31 mouse cellular contexts compared by ENCODE assay signal in the genomic region with DNA sequence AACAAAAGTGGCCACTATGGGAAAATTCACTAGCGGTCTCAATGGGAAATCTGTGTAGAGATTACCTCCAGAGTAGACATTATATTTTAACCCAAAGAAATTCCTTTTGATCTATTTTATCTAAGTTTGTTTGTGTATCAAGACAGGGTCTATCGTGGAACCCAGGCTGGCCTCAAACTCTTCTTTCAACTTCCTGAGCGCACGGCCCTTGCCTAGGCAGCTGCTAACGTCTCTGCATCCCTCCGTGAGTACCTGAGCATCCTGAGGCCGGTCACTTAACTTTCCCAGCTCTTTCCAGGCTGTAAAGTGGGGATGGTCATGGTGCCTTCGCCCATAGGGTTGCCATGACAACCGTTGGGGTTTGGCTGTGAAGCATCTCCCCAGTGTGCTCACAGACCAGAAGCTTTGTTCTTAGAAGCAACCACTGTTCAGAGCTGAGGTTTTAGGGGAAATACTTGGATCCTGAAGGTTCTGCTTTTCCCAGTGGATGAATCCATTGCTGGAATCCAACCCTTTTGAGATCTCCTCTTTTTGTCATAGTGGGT. TPM values are rescaled to one million over a fixed set of nuclear protein-coding genes. Genes with fewer than 3 reads are reported as not detected.
DNase-seq lines count a peak whose midpoint lies in the region; ATAC-seq lines count a peak whose summit lies in the region.
"Had no signal": no experiment of that assay in that cellular context is flagged by ENCODE, and none has a peak within 500 bp of the region (broad histone marks: within the 10 kb centered on the region; RNA-seq: fewer than 3 reads in every experiment).

No protein-coding gene starts in this region.

- H3K4me1 ChIP-seq in midbrain, embryonic 11.5 days (ENCODE audit: control insufficient read depth, insufficient read depth, low read length): no peaks in the 10 kb centered on the region
- H3K4me1 ChIP-seq in midbrain, embryonic 16.5 days (ENCODE audit: control insufficient read depth, insufficient read depth, low read length): no peaks in the 10 kb centered on the region
- H3K4me1 ChIP-seq in liver, embryonic 16.5 days (ENCODE audit: control insufficient read depth, low read depth, low read length): peaks cover 50% of the 10 kb centered on the region
- H3K4me1 ChIP-seq: embryonic facial prominence, embryonic 13.5 days; forebrain, embryonic 12.5 days; kidney, embryonic 15.5 days; stomach, embryonic 15.5 days had no signal

- no peaks in the 10 kb centered on the region for H3K36me3 ChIP-seq in midbrain, embryonic 11.5 days (ENCODE audit: control insufficient read depth, insufficient read depth, low read length)
- H3K36me3 ChIP-seq in midbrain, embryonic 16.5 days (ENCODE audit: control insufficient read depth, insufficient read depth, low read length): no peaks in the 10 kb centered on the region
- H3K36me3 ChIP-seq in liver, embryonic 16.5 days (ENCODE audit: control insufficient read depth, insufficient read depth): no peaks in the 10 kb centered on the region
- H3K36me3 ChIP-seq: embryonic facial prominence, embryonic 13.5 days; forebrain, embryonic 12.5 days; kidney, embryonic 15.5 days; neural tube, embryonic 13.5 days; stomach, embryonic 15.5 days had no signal

- no peaks in the 10 kb centered on the region for H3K9me3 ChIP-seq in midbrain, embryonic 11.5 days (ENCODE audit: control insufficient read depth, low read length)
- no peaks in the 10 kb centered on the region for H3K9me3 ChIP-seq in midbrain, embryonic 16.5 days (replicated peaks; ENCODE audit: control insufficient read depth, low read length, poor library complexity, severe bottlenecking)
- no peaks in the 10 kb centered on the region for H3K9me3 ChIP-seq in liver, embryonic 16.5 days (replicated peaks; ENCODE audit: control insufficient read depth, low read length)
- H3K9me3 ChIP-seq: embryonic facial prominence, embryonic 13.5 days; forebrain, embryonic 12.5 days; kidney, embryonic 15.5 days; neural tube, embryonic 13.5 days; stomach, embryonic 15.5 days had no signal

- H3K27me3 ChIP-seq in midbrain, embryonic 11.5 days (ENCODE audit: control insufficient read depth, insufficient read depth, low read length): no peaks in the 10 kb centered on the region
- no peaks in the 10 kb centered on the region for H3K27me3 ChIP-seq in midbrain, embryonic 16.5 days (ENCODE audit: control insufficient read depth, insufficient read depth, low read depth, low read length)
- H3K27me3 ChIP-seq in liver, embryonic 16.5 days (ENCODE audit: control insufficient read depth, insufficient read depth, low read depth, low read length): no peaks in the 10 kb centered on the region
- H3K27me3 ChIP-seq: embryonic facial prominence, embryonic 13.5 days; forebrain, embryonic 12.5 days; kidney, embryonic 15.5 days; neural tube, embryonic 13.5 days; stomach, embryonic 15.5 days had no signal

- H3K9ac ChIP-seq in midbrain, embryonic 11.5 days (ENCODE audit: low read length): no peak overlapping the region
- H3K9ac ChIP-seq in midbrain, embryonic 16.5 days (ENCODE audit: low read depth, low read length): no peak overlapping the region
- peak overlapping the region; percentile 38; the same call in 1 of the 2 replicates for H3K9ac ChIP-seq in liver, embryonic 16.5 days (ENCODE audit: low read depth, low read length)
- H3K9ac ChIP-seq: embryonic facial prominence, embryonic 13.5 days; forebrain, embryonic 12.5 days; kidney, embryonic 15.5 days; neural tube, embryonic 13.5 days; stomach, embryonic 15.5 days had no signal

- WGBS in midbrain, embryonic 11.5 days: 55% methylated on average over 9 of the region's 9 CpGs
- WGBS in midbrain, embryonic 16.5 days: 54% methylated on average over 9 of the region's 9 CpGs
- 53% methylated on average over 9 of the region's 9 CpGs for WGBS in liver, embryonic 16.5 days (ENCODE audit: insufficient replicate concordance)

- ATAC-seq in midbrain, embryonic 11.5 days (ENCODE audit: low FRiP score): no peak
- no peak for ATAC-seq in midbrain, embryonic 16.5 days
- ATAC-seq in liver, embryonic 16.5 days (ENCODE audit: low read depth): no peak
- ATAC-seq: hindbrain, embryonic 16.5 days; lung, postnatal 0 days had no signal

- no peak overlapping the region for H3K27ac ChIP-seq in midbrain, embryonic 11.5 days (ENCODE audit: low read depth, low read length)
- H3K27ac ChIP-seq in midbrain, embryonic 16.5 days (ENCODE audit: low read length): no peak overlapping the region
- peak overlapping the region; percentile 93 for H3K27ac ChIP-seq in liver, embryonic 16.5 days (ENCODE audit: low read length)
- H3K27ac ChIP-seq: embryonic facial prominence, embryonic 13.5 days; forebrain, embryonic 12.5 days; kidney, embryonic 15.5 days; macrophage; neural tube, embryonic 13.5 days; stomach, embryonic 15.5 days had no signal

- intact Hi-C loops in left cerebral cortex, postnatal 10 days (cut with DNase I): no loop called here

- peak; percentile 51 for DNase-seq in heart, adult 11 months
- DNase-seq in heart, adult 9 months (ENCODE audit: low spot score in 2 of 2): no peak
- peak; percentile 57 for DNase-seq in midbrain, embryonic 11.5 days (ENCODE audit: low spot score, missing footprints)
- DNase-seq in brain, embryonic 18.5 days (ENCODE audit: low read depth, low spot score): peak; percentile 8
- DNase-seq in natural killer cell, adult 2 months (ENCODE audit: low spot score in 2 of 2): no peak
- DNase-seq in left cerebral cortex, postnatal 10 days (ENCODE audit: extremely low spot score in 1 of 2, low spot score in 2 of 2): no peak
- DNase-seq: adrenal gland, postnatal 25 days; cerebellum, adult 18-20 months; cerebellum, postnatal 36 days; embryo, embryonic 11 days; gastrocnemius, postnatal 14 days; heart, adult 18-20 months; kidney, adult 11 months; kidney, postnatal 4 days; left cerebral cortex, postnatal 4 days; thymus, adult 18-20 months; thymus, postnatal 4 days had no signal

- no peak overlapping the region for H3K4me2 ChIP-seq in midbrain, embryonic 11.5 days
- no peak overlapping the region for H3K4me2 ChIP-seq in midbrain, embryonic 16.5 days (ENCODE audit: low read length)
- peak overlapping the region; percentile 59 for H3K4me2 ChIP-seq in liver, embryonic 16.5 days (ENCODE audit: low read depth, low read length)
- H3K4me2 ChIP-seq: embryonic facial prominence, embryonic 13.5 days; forebrain, embryonic 12.5 days; kidney, embryonic 15.5 days; neural tube, embryonic 13.5 days; stomach, embryonic 15.5 days had no signal

- no peak overlapping the region for H3K4me3 ChIP-seq in midbrain, embryonic 11.5 days (ENCODE audit: low read depth, low read length)
- no peak overlapping the region for H3K4me3 ChIP-seq in midbrain, embryonic 16.5 days (ENCODE audit: low read depth, low read length)
- H3K4me3 ChIP-seq in liver, embryonic 16.5 days (ENCODE audit: low read depth, low read length): no peak overlapping the region
- H3K4me3 ChIP-seq: embryonic facial prominence, embryonic 13.5 days; forebrain, embryonic 12.5 days; kidney, embryonic 15.5 days; neural tube, embryonic 13.5 days; stomach, embryonic 15.5 days had no signal

RNA-seq across cellular contexts. Expression of a gene that starts 10.2 kb away (rescaled TPM):
- not detected in 2 replicates for polyA plus RNA-seq in midbrain, embryonic 11.5 days (2014; fragmentation: Nextera tagmentation; extraction: Ambion mirVana)
- not detected in 2 replicates for polyA plus RNA-seq in midbrain, embryonic 16.5 days (2015; fragmentation: Nextera tagmentation; extraction: Ambion mirVana)
- polyA plus RNA-seq in liver, embryonic 16.5 days (2015; fragmentation: Nextera tagmentation; extraction: Ambion mirVana): 110 and 129 TPM in 2 replicates
- total RNA-seq in left cerebral cortex, postnatal 10 days (2021): not detected
- total RNA-seq: gastrocnemius, postnatal 14 days; heart, postnatal 25 days; left cerebral cortex, postnatal 4 days had no signal
- polyA plus RNA-seq: embryonic facial prominence, embryonic 13.5 days; erythroblast, embryonic 14.5 days; forebrain, embryonic 12.5 days; frontal cortex, adult 2 months; heart, embryonic 14.5 days; hindbrain, embryonic 16.5 days; lung, postnatal 0 days; macrophage; neural tube, embryonic 13.5 days had no signal

RNA-seq across cellular contexts. Expression of a gene that starts 23.5 kb away (rescaled TPM):
- polyA plus RNA-seq in midbrain, embryonic 11.5 days (2014; fragmentation: Nextera tagmentation; extraction: Ambion mirVana): 59.6 and 60.7 TPM in 2 replicates
- polyA plus RNA-seq in midbrain, embryonic 16.5 days (2015; fragmentation: Nextera tagmentation; extraction: Ambion mirVana): 73.6 and 77.6 TPM in 2 replicates
- polyA plus RNA-seq in liver, embryonic 16.5 days (2015; fragmentation: Nextera tagmentation; extraction: Ambion mirVana): 63.8 and 73.2 TPM in 2 replicates
- total RNA-seq in left cerebral cortex, postnatal 10 days (2021): 10 to 100 TPM; 37.9 to 38.9 TPM

RNA-seq across cellular contexts. Expression of a gene that starts 50.7 kb away (rescaled TPM):
- polyA plus RNA-seq in midbrain, embryonic 11.5 days (2014; fragmentation: Nextera tagmentation; extraction: Ambion mirVana): 9.8 and 10.0 TPM in 2 replicates
- 10.0 and 11.8 TPM in 2 replicates for polyA plus RNA-seq in midbrain, embryonic 16.5 days (2015; fragmentation: Nextera tagmentation; extraction: Ambion mirVana)
- 3.5 and 4.1 TPM in 2 replicates for polyA plus RNA-seq in liver, embryonic 16.5 days (2015; fragmentation: Nextera tagmentation; extraction: Ambion mirVana)
- total RNA-seq in left cerebral cortex, postnatal 10 days (2021): 10 to 100 TPM; 30.3 to 32.6 TPM

RNA-seq across cellular contexts. Expression of a gene that starts 59.2 kb away (rescaled TPM):
- polyA plus RNA-seq in midbrain, embryonic 11.5 days (2014; fragmentation: Nextera tagmentation; extraction: Ambion mirVana): 4.7 and 5.5 TPM in 2 replicates
- 0.94 and 1.7 TPM in 2 replicates for polyA plus RNA-seq in midbrain, embryonic 16.5 days (2015; fragmentation: Nextera tagmentation; extraction: Ambion mirVana)
- 0.08 and 0.11 TPM in 2 replicates for polyA plus RNA-seq in liver, embryonic 16.5 days (2015; fragmentation: Nextera tagmentation; extraction: Ambion mirVana)
- total RNA-seq in left cerebral cortex, postnatal 10 days (2021): 1 to 10 TPM; 6.3 to 7.2 TPM

Comparison
In these comparisons a context has a peak if more than half of its experiments do, and no peak if none do; other contexts are left out.
1. DNase-seq: peak in heart, adult 11 months (single experiment), midbrain, embryonic 11.5 days (single experiment) and brain, embryonic 18.5 days (single experiment); none in heart, adult 9 months (0 of 2), natural killer cell, adult 2 months (0 of 2) and left cerebral cortex, postnatal 10 days (0 of 2).
2. RNA of a gene that starts 10.2 kb away (polyA plus RNA-seq): 110 to 129 TPM in liver, embryonic 16.5 days; not detected in midbrain, embryonic 11.5 days and not detected in midbrain, embryonic 16.5 days; every median in the first group is over 100 times any median in the second.